Mouse (Mus musculus) brain, embryonic 14.5 days (tissue): ENCODE results near the gene Igfbpl1. TPM values are rescaled to one million over a fixed set of nuclear protein-coding genes. Genes with fewer than 3 reads are reported as not detected.

ENCODE experiments used
- DNase-seq: peaks from one replicate; pipeline ENCODE4 v3.0.0-alpha.2; 2011; ENCODE audit warnings: low read depth
- CTCF ChIP-seq: fragments of 200-500 bp; IDR thresholded peaks from 2 replicates; pipeline ENCODE4 v1.5.1; 2012; ENCODE audit warnings: inconsistent platforms, mild to moderate bottlenecking, moderate library complexity, borderline replicate concordance; ENCODE audit not compliant: insufficient read depth, insufficient read length; ENCODE audit errors: extremely low read depth
- POLR2A ChIP-seq: fragments of 200-500 bp; IDR thresholded peaks from 2 replicates; pipeline ENCODE4 v1.6.1; 2012; ENCODE audit warnings: mild to moderate bottlenecking, inconsistent platforms, borderline replicate concordance; ENCODE audit not compliant: poor library complexity, insufficient read depth, insufficient read length, severe bottlenecking; ENCODE audit errors: extremely low read depth
- polyA plus RNA-seq: library from polyadenylated mRNA; depleted of rRNA; stranded (reverse); fragments of >200 nt; gene quantifications from 2 replicates; pipeline ENCODE4 v1.2.3, GENCODE M21; 2012

Igfbpl1 gene
- polyA plus RNA-seq, 1 experiment, result 266 TPM

GRCm38 (mm10) chr4:45788446-45789081, 38.2 kb downstream of the Igfbpl1 start:
- TF ChIP-seq POLR2A, result no peak
- TF ChIP-seq CTCF, result no peak
- DNase-seq, result no peak

- peak; percentile 18 for DNase-seq
- TF ChIP-seq POLR2A (no peak), CTCF (peak; percentile 30; the same call in 1 of the 2 replicates)
Observed at GRCm38 (mm10) chr4:45786674-45787073, 40.0 kb downstream of the Igfbpl1 start.

GRCm38 (mm10) chr4:45785959-45786358, 40.8 kb downstream of the Igfbpl1 start:
- TF ChIP-seq POLR2A (no peak), CTCF (no peak)
- DNase-seq, result peak; percentile 76

- TF ChIP-seq CTCF, result no peak
- TF ChIP-seq POLR2A, result no peak
- DNase-seq, result no peak
Observed at GRCm38 (mm10) chr4:45783671-45784070, 43.1 kb downstream of the Igfbpl1 start.

DNA sequence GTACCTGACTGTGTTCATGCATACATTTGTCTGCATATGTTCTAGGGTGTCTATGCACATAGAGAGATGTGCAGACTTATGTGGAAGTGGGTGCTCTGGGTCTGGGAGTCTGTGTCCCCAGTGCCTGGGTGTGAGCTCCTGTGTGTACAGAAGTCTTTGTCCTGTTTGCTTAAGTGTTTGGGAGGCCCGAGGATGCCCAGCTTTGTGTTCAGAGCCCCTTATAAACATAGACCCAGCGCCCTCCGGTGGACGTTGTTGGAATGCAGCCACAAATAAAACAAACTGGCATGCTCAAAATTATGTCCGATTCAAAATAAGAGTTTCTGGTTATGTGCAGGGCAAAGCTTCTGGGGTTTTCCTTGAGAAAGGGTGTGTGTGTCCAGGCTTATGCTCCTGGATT, 55.1 kb downstream of the Igfbpl1 start:
- TF ChIP-seq POLR2A, result no peak
- TF ChIP-seq CTCF, result peak; percentile 85
- peak; percentile 96 for DNase-seq

DNA sequence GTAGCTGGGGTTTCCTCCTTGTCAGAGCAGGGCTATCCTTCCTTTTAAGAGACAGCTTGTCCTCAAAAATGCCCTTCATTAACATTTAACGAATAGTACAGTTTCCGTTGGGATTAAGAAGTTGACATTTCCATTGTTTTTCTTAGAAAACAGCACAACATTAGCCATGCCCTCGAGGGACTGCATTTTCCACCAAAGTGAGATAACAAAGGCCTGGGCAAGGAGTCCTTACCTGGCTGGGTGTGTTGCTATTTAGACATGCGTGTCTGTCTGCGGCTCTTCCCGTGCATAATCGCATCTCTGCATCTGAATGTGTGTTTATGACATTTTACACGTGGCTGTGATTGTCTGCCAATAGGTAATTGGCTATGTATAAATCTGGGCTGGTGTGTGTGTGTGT, 55.5 kb downstream of the Igfbpl1 start:
- TF ChIP-seq CTCF (no peak), POLR2A (no peak)
- DNase-seq, result peak; percentile 67

- peak; percentile 44 for DNase-seq
- no peak for TF ChIP-seq POLR2A
- TF ChIP-seq CTCF, result no peak
Observed at GRCm38 (mm10) chr4:45770638-45771033, 56.1 kb downstream of the Igfbpl1 start.

DNA sequence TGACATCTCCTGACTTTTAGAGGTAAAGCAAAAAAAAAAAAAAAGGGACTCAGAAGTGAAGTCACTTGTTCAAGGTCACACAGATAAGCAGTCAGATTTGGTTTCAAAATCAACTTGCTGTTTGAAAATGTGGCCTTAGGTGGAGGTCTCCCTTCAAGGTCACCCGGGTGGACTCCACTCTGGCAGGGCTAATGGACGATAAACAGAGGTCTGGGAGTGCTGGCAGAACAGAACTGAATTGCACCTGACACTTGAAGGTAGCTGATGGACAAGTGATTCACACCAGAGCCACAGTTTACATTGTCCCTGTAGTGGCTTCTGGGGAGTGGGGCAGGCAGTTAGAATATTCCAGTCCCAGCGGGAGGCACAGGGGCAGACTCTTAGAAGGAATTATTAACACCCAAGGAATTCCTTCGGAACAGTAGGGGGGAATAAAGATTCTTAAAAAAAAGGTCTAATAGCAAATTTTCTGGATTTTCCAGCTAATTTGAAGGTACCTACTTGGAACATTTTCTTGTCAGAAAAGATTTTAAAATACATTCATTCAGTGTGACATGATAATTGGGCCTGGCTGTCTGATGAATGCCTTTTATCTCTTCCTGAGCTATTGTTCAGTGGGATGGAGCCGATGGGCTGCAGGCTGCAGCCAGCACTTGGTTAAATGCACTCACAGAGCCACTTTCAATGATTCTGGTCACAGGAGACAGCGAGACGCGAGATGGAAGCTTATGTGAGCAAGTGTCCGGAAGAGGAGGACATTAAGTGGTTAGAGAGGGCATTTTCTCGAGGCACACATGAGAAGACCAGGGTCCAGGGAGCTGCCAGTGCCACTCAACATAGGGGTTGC, 56.7 kb downstream of the Igfbpl1 start:
- peak; percentile 83 for DNase-seq
- TF ChIP-seq POLR2A (no peak), CTCF (no peak)

DNA sequence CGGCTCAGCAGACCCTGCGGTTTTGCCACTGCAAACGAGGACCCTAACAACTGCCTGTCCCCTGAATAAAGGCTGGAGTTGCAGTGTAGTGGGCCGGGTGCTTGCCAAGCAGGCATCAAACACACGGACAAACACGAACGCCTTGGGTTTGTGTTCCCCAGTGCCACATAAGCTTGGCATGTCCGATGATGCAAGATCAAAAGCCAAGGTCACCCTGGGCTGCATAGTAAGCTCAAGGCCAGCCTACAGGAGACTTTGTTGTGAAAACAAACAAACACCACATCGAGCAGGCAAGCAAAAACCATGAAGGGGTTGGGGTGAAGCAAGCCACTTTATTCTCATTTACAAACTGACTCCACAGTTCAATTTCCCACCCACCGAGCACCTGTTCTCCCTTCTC, 57.6 kb downstream of the Igfbpl1 start:
- DNase-seq, result peak; percentile 32
- TF ChIP-seq CTCF, result no peak
- no peak for TF ChIP-seq POLR2A

GRCm38 (mm10) chr4:45767891-45768558, 58.7 kb downstream of the Igfbpl1 start:
- peak; percentile 44 for DNase-seq
- TF ChIP-seq CTCF (no peak), POLR2A (no peak)

GRCm38 (mm10) chr4:45766774-45767173, 59.9 kb downstream of the Igfbpl1 start:
- no peak for TF ChIP-seq CTCF
- DNase-seq, result peak; percentile 43
